Comparison of ENCODE assay signal across 18 mouse cellular contexts in genomic region chr17:71489703-71490461, GRCm38 (mm10). TPM values are rescaled to one million over a fixed set of nuclear protein-coding genes. Genes with fewer than 3 reads are reported as not detected.
DNase-seq lines count a peak whose midpoint lies in the region; ATAC-seq and TF ChIP-seq lines count a peak whose summit lies in the region.
"Had no signal": no experiment of that assay in that cellular context is flagged by ENCODE, and none has a peak within 500 bp of the region (broad histone marks: within the 10 kb centered on the region; RNA-seq: fewer than 3 reads in every experiment).

No protein-coding gene starts in this region.

- H3K36me3 ChIP-seq in lung, postnatal 0 days (ENCODE audit: insufficient read depth, low read length): no peaks in the 10 kb centered on the region
- H3K36me3 ChIP-seq in liver, embryonic 14.5 days (replicated peaks; ENCODE audit: control insufficient read depth, insufficient read depth, low read depth): peaks cover 2% of the 10 kb centered on the region; the same call in 1 of the 2 replicates

- no peaks in the 10 kb centered on the region for H3K27me3 ChIP-seq in lung, postnatal 0 days (replicated peaks; ENCODE audit: insufficient read depth, low read length)
- H3K27me3 ChIP-seq in liver, embryonic 14.5 days (ENCODE audit: control insufficient read depth, insufficient read depth, low read length): no peaks in the 10 kb centered on the region
- H3K27me3 ChIP-seq: embryonic facial prominence, embryonic 12.5 days; heart, embryonic 12.5 days had no signal

- WGBS in lung, postnatal 0 days: 81% methylated on average over 9 of the region's 9 CpGs
- WGBS in liver, embryonic 14.5 days (ENCODE audit: insufficient replicate concordance): 49% methylated on average over 9 of the region's 9 CpGs

- no peak overlapping the region for H3K9ac ChIP-seq in lung, postnatal 0 days (replicated peaks; ENCODE audit: low read depth)
- no peak overlapping the region for H3K9ac ChIP-seq in liver, embryonic 14.5 days (replicated peaks)
- H3K9ac ChIP-seq: embryonic facial prominence, embryonic 12.5 days; heart, embryonic 12.5 days had no signal

- 0 out of 2 replicates have a peak, but pooled peaks cover 4% of the 10 kb centered on the region for H3K4me1 ChIP-seq in lung, postnatal 0 days (ENCODE audit: insufficient read depth, low read depth, low read length)
- H3K4me1 ChIP-seq in liver, embryonic 14.5 days (replicated peaks; ENCODE audit: control insufficient read depth in 2 of 2, insufficient read depth in 2 of 2, low read length in 1 of 2): peaks cover 16 to 27% of the 10 kb centered on the region in 2 experiments

- no peak overlapping the region for H3K27ac ChIP-seq in lung, postnatal 0 days (ENCODE audit: low read length)
- H3K27ac ChIP-seq in liver, embryonic 14.5 days: peak overlapping the region; percentile 33
- H3K27ac ChIP-seq: embryonic facial prominence, embryonic 12.5 days had no signal

- H3K9me3 ChIP-seq in lung, postnatal 0 days (ENCODE audit: low read length): no peaks in the 10 kb centered on the region
- H3K9me3 ChIP-seq in liver, embryonic 14.5 days (ENCODE audit: control insufficient read depth, low read length): no peaks in the 10 kb centered on the region
- H3K9me3 ChIP-seq: embryonic facial prominence, embryonic 12.5 days; G1E had no signal

- no peak overlapping the region for H3K4me3 ChIP-seq in lung, postnatal 0 days (ENCODE audit: low read depth, low read length)
- H3K4me3 ChIP-seq in liver, embryonic 14.5 days (ENCODE audit: insufficient read depth in 1 of 2, low read depth in 2 of 2, low read length in 2 of 2): no peak overlapping the region
- H3K4me3 ChIP-seq: embryonic facial prominence, embryonic 12.5 days; heart, embryonic 12.5 days had no signal

- TF ChIP-seq EP300 in lung, postnatal 0 days (IDR thresholded peaks at IDR 0.05): no peak
- peak; percentile 28; the same call in 1 of the 2 replicates for TF ChIP-seq EP300 in liver, embryonic 14.5 days (IDR thresholded peaks at IDR 0.05; ENCODE audit: low read depth)

- no peak for ATAC-seq in lung, postnatal 0 days
- ATAC-seq in liver, embryonic 14.5 days (ENCODE audit: insufficient read depth): peak; percentile 65
- peak; percentile 74 for ATAC-seq in monocyte, adult 5-6 weeks (replicated peaks; ENCODE audit: insufficient number of reproducible peaks, low FRiP score, low TSS enrichment, poor library complexity, severe bottlenecking)

- peak; percentile 19 for DNase-seq in lung, postnatal 0 days (ENCODE audit: low spot score)
- DNase-seq in lung, postnatal 14 days: no peak
- peak; percentile 97 for DNase-seq in MEL-GATA-1-ER (ENCODE audit: extremely low read depth, low read depth)
- no peak for DNase-seq in liver, embryonic 14.5 days (ENCODE audit: low read depth in 3 of 3, low spot score in 3 of 3)
- no peak for DNase-seq in layer of hippocampus, postnatal 10 days (ENCODE audit: low spot score in 2 of 2)
- DNase-seq in embryo, embryonic 10 days (ENCODE audit: low spot score): no peak
- no peak for DNase-seq in heart, adult 11 months
- DNase-seq: adrenal gland, adult 8-10 months; cerebellum, postnatal 25 days; gastrocnemius, postnatal 14 days; heart, postnatal 4 days; kidney, adult 9 months; thymus, adult 2 months had no signal

- no peak overlapping the region for H3K4me2 ChIP-seq in lung, postnatal 0 days (replicated peaks; ENCODE audit: low read depth, low read length)
- no peak overlapping the region for H3K4me2 ChIP-seq in liver, embryonic 14.5 days (ENCODE audit: low read depth)
- H3K4me2 ChIP-seq: embryonic facial prominence, embryonic 12.5 days; heart, embryonic 12.5 days; midbrain, embryonic 11.5 days had no signal

- no peak for TF ChIP-seq CTCF in lung, postnatal 0 days (IDR thresholded peaks at IDR 0.05)
- TF ChIP-seq CTCF in liver, embryonic 14.5 days (IDR thresholded peaks at IDR 0.05; ENCODE audit: low read depth): no peak

RNA-seq across cellular contexts. Expression of gene Smchd1, which starts 14.7 kb away (rescaled TPM):
- 24.9 and 28.9 TPM in 2 replicates for polyA plus RNA-seq in lung, postnatal 0 days (2015; fragmentation: Nextera tagmentation; extraction: Ambion mirVana)
- 11.7 and 19.9 TPM in 2 replicates for polyA plus RNA-seq in liver, embryonic 14.5 days (2012; rRNA removed)
- polyA plus RNA-seq in liver, embryonic 14.5 days (2014; fragmentation: Nextera tagmentation; extraction: Ambion mirVana): 38.0 and 41.6 TPM in 2 replicates
- 196 to 255 TPM (median 202 TPM) in 3 replicates for total RNA-seq in monocyte, adult 5-6 weeks (2017)
- total RNA-seq in layer of hippocampus, postnatal 10 days (2021): 10 to 100 TPM; 29.0 to 37.1 TPM

RNA-seq across cellular contexts. Expression of gene Gm4707, which starts 30.2 kb away (rescaled TPM):
- polyA plus RNA-seq in lung, postnatal 0 days (2015; fragmentation: Nextera tagmentation; extraction: Ambion mirVana): 0.44 and 0.89 TPM in 2 replicates
- polyA plus RNA-seq in liver, embryonic 14.5 days (2012; rRNA removed): 0.19 and 0.21 TPM in 2 replicates
- polyA plus RNA-seq in liver, embryonic 14.5 days (2014; fragmentation: Nextera tagmentation; extraction: Ambion mirVana): 0.15 and 1.1 TPM in 2 replicates
- total RNA-seq in monocyte, adult 5-6 weeks (2017): 11.7 to 54.1 TPM (median 17.0 TPM) in 3 replicates
- total RNA-seq in layer of hippocampus, postnatal 10 days (2021): 1 to 10 TPM; 2.1 to 4.0 TPM
- polyA plus RNA-seq: G1E had no signal

RNA-seq across cellular contexts. Expression of gene Ndc80, which starts 36.8 kb away (rescaled TPM):
- polyA plus RNA-seq in lung, postnatal 0 days (2015; fragmentation: Nextera tagmentation; extraction: Ambion mirVana): 3.2 and 3.3 TPM in 2 replicates
- 5.5 and 16.1 TPM in 2 replicates for polyA plus RNA-seq in liver, embryonic 14.5 days (2012; rRNA removed)
- polyA plus RNA-seq in liver, embryonic 14.5 days (2014; fragmentation: Nextera tagmentation; extraction: Ambion mirVana): 33.3 and 34.2 TPM in 2 replicates
- total RNA-seq in monocyte, adult 5-6 weeks (2017): 27.2 to 27.7 TPM (median 27.3 TPM) in 3 replicates
- 1 to 10 TPM; 2.2 TPM for total RNA-seq in layer of hippocampus, postnatal 10 days (2021)

Comparison
In these comparisons a context has a peak if more than half of its experiments do, and no peak if none do; other contexts are left out.
1. DNase-seq: peak in lung, postnatal 0 days (single experiment) and MEL-GATA-1-ER (single experiment); none in lung, postnatal 14 days (single experiment), liver, embryonic 14.5 days (0 of 3), layer of hippocampus, postnatal 10 days (0 of 2), embryo, embryonic 10 days (single experiment) and heart, adult 11 months (single experiment).